Mouse (Mus musculus) neural tube, embryonic 10.5 days (tissue): ENCODE measurements around the gene Asic2.

Experiments used
- DNase-seq: peaks from one replicate; pipeline ENCODE4 v3.0.0-alpha.2; 2017; ENCODE audit warnings: low spot score; ENCODE audit errors: extremely low spot score

Asic2 gene

DNA sequence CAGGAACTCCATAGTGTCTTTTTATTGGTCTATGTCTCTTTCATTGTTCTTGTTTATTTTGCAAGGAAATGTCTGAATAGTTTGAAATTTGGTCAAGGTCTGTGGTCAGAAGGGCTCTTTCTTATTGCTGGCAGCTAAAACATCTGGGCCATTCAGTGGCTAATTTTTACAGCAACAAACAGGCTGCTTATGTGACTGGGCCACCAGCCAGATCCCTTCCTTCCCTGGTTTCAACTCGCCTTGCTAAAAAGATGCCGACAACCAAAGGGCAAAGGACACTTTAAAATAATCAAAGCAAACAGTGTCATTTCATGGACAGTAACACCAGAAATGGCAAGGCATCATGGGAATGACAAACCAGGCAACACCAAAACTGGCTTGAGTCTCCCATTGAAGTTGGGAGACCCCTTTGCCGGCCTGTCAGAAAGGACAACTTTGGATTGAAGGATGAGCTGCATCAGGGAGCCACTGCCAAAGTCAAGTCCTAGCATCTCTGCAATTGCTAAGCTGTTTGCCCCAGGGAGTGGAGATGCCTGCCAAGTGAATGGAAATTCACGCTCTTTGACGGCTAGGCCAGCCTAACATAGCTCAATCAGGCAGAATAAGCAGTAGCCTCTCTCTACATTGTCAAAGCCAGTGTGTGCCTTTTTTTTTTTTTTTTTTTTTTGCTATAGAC lies 123.1 kb downstream of the Asic2 start:
- no peak for DNase-seq

DNA sequence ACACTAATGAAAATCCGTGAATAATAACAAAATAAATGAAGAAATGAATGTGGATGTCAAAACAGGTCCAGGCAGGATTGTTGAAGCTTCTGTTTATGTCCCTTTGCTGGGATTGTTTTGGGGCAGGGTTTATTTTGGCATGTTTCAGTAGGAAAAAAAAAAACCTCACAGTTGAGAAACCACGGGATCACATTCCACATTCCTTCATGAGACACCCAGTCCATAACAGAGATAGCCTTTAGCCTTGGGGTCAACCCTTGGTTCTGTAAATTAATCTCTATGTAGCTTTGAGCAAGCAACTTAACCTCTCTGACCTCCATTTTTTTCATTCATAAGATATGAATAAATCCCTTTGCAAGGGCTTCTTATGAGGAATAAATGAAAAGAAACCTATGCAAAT lies 127.3 kb downstream of the Asic2 start:
- DNase-seq = no peak

GRCm38 (mm10) chr11:81838426-81838825 lies 129.8 kb downstream of the Asic2 start:
- no peak for DNase-seq

- no peak for DNase-seq
Observed at GRCm38 (mm10) chr11:81832381-81832780, 135.9 kb downstream of the Asic2 start.

- no peak for DNase-seq
Observed at GRCm38 (mm10) chr11:81816531-81816930, 151.7 kb downstream of the Asic2 start.

DNA sequence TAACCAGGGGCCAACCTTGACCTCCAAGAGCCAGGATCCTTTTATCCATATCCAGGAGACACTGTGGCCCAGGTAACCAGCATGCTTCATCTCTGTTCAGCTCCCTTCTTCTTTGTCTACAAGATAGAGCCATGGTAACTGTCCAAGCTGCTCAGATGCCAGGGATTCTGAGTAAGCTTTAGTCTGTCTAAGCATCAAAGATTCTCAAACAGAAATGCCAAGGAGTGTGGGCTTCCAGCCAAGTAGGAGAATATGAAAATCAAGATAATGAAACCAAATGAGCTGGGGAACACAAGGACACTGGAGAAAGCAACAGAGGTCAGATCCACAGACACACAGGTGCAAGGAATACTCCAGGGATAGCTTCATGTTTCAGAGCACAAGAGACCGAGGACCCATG lies 153.4 kb downstream of the Asic2 start:
- DNase-seq = no peak

- DNase-seq = no peak
Observed at GRCm38 (mm10) chr11:81806905-81807659, 161.2 kb downstream of the Asic2 start.

GRCm38 (mm10) chr11:81803544-81803943 lies 164.7 kb downstream of the Asic2 start:
- DNase-seq = no peak

- no peak for DNase-seq
Observed at GRCm38 (mm10) chr11:81802614-81803013, 165.6 kb downstream of the Asic2 start.

- no peak for DNase-seq
Observed at GRCm38 (mm10) chr11:81800899-81801298, 167.4 kb downstream of the Asic2 start.

GRCm38 (mm10) chr11:81793588-81793987 lies 174.7 kb downstream of the Asic2 start:
- DNase-seq = no peak

DNA sequence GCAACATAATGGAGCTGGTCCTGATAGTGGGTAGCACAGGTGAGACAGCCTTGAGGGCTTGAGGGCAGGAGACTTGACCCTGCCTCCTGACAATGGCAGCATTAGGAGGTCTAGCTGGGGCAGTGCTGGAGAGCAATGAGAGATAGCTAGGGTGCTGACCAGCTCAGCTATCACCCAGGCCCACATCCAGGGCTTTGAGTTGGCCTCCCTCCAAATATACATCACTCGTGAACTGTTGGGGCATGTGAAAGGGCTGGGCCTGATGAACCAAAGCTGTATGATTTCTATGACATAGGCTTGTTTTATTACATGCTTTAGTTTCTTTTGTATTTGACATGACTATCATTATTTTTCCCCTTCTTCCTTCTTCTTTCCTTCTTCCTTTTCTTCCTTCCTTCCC lies 176.7 kb downstream of the Asic2 start:
- DNase-seq = no peak

- no peak for DNase-seq
Observed at GRCm38 (mm10) chr11:81780596-81780995, 187.7 kb downstream of the Asic2 start.

GRCm38 (mm10) chr11:81779881-81780280 lies 188.4 kb downstream of the Asic2 start:
- no peak for DNase-seq

DNA sequence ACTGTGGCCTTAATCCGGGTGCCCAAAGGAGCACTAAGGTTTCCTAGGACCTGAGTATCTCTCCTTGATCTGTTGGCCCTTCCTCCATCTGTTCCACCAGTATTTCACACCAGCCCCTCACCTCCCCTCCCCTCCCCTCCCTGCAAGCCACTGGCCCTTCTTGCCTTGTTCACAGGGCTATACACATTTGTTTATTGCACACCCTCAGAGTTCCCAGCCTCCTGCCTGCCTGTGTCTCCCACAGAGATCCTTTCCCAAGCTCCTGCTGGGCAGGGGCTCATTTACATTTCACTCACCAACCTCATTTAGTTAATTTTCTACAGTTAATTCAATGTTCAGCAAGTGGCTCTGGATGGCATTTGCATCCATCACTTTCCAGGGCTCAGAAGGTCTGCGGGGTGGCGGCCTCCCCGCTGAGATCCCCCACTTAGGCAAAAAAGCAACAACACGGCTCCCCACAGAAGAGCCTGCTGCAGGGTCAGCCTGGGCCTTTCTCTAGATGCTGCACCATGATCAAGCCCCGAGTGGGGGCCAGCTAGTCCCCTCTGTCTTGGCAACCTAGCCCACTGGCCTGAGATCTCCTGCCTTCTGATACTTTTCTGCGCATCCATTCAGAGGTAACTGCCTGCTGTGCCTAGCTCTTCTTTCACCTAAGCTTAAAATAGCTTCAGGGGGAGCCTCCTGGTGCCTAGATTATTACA lies 196.9 kb downstream of the Asic2 start:
- DNase-seq = no peak

GRCm38 (mm10) chr11:81769691-81770260 lies 198.5 kb downstream of the Asic2 start:
- no peak for DNase-seq

- DNase-seq = no peak
Observed at GRCm38 (mm10) chr11:81768305-81768704, 200.0 kb downstream of the Asic2 start.

GRCm38 (mm10) chr11:81767781-81768180 lies 200.5 kb downstream of the Asic2 start:
- DNase-seq = no peak

DNA sequence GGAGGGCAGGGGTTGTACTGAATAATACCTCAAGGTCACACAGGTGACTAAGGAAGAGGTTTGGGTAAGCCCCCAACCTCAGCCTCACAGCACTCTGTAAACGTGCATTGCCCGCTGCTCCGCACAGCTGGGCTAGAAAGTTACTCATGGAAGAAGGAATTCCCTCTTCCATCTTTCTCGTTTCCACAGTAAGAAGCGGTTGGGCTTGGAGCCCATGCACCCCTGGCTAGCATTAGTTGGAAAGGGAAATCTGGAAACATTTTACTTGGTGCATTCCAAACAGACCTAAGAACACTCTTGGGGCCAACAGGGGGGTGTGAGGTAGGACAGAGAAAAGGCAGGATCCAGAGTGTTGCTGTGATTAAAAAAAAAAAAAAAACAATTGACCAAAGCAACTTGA lies 203.0 kb downstream of the Asic2 start:
- no peak for DNase-seq

DNA sequence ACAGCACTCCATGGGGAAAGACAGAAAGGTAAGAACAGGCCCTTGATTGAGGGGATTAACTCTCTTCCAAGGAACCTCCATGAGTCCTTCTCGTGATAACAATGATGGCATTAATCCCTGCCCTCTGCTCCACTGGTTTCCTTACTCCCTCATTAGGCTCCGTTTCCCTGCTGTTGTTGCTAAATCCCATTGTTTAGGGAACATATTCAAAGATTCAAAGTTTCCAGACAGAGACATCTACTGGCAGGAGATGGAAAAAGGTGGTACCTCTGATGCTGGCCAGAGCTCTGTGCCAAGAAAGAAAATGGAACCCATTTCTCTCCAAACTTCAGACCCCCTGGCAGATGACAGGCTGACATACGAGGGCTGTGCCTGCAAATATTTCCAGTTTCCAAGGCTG lies 203.5 kb downstream of the Asic2 start:
- DNase-seq = no peak

- DNase-seq = no peak
Observed at GRCm38 (mm10) chr11:81757221-81757620, 211.0 kb downstream of the Asic2 start.

DNA sequence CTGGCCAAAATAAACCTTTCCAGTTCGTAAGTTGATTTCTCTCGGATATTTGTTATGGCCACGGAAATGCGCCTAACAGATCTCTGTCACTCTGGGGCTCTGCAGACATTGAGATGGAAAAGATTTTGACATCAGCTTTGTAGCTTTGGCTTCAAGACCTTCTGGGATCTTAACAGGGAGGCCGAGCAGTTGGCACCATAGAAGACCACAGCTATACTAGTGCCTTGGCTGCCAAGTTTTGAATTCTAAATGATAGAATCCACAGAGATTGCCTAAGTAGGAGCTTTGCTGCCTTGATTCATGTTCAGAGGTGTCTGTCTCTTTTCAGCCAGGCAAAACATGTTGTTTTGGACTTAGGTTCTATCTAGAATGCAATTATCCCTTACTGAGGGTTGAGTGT lies 217.4 kb downstream of the Asic2 start:
- no peak for DNase-seq
